Mouse (Mus musculus) lung, postnatal 4 days (tissue): ENCODE results near the gene B3galt4.
"Not testable (repeated sequence)": the region's sequence is repeated elsewhere in the genome, so short reads cannot be mapped to it uniquely, and the experiment has no call there.

Source experiments
- DNase-seq, 2 experiments: peaks; one replicate each; pipeline ENCODE4 v3.0.0; 2021

Gene B3galt4

GRCm38 (mm10) chr17:33965846-33966550 is 14.7 kb upstream of the B3galt4 start:
- DNase-seq, result peak in 1 of 2 experiments; percentile 24

- no peak for DNase-seq
Measured at GRCm38 (mm10) chr17:33965082-33965845, 14.0 kb upstream of the B3galt4 start.

GRCm38 (mm10) chr17:33962876-33963275 is 11.6 kb upstream of the B3galt4 start:
- no peak for DNase-seq

- no peak for DNase-seq
Measured at GRCm38 (mm10) chr17:33959948-33960347, 8.7 kb upstream of the B3galt4 start.

GRCm38 (mm10) chr17:33959135-33959534 is 7.8 kb upstream of the B3galt4 start:
- DNase-seq, result peak in 1 of 2 experiments; percentile 34

- peak in 1 of 2 experiments; percentile 20 for DNase-seq
Measured at GRCm38 (mm10) chr17:33958451-33958850, 7.2 kb upstream of the B3galt4 start.

- DNase-seq, result no peak
Measured at GRCm38 (mm10) chr17:33957493-33957892, 6.2 kb upstream of the B3galt4 start.

- DNase-seq, result no peak
Measured at GRCm38 (mm10) chr17:33956336-33956735, 5.0 kb upstream of the B3galt4 start.

GRCm38 (mm10) chr17:33955555-33956214 is 4.4 kb upstream of the B3galt4 start, which contains the start of the genes Vps52 and Rps18:
Gene Vps52 (plus strand): TSS chr17:33955812.
Gene Rps18 (minus strand): TSS chr17:33956001.
- peak; percentile 96 for DNase-seq

GRCm38 (mm10) chr17:33954646-33955554 is 3.6 kb upstream of the B3galt4 start:
- no peak for DNase-seq

- no peak for DNase-seq
Measured at GRCm38 (mm10) chr17:33953961-33954565, 2.8 kb upstream of the B3galt4 start.

GRCm38 (mm10) chr17:33953310-33953709 is 2.0 kb upstream of the B3galt4 start:
- DNase-seq, result no peak

GRCm38 (mm10) chr17:33952879-33953278 is 1.6 kb upstream of the B3galt4 start:
- DNase-seq, result no peak

- not testable (repeated sequence) for DNase-seq
Measured at GRCm38 (mm10) chr17:33952015-33952414, 727 bp upstream of the B3galt4 start.

- no peak for DNase-seq
Measured at GRCm38 (mm10) chr17:33950131-33950625, 1.1 kb downstream of the B3galt4 start.

- no peak for DNase-seq
Measured at GRCm38 (mm10) chr17:33948905-33949537, 2.3 kb downstream of the B3galt4 start.

- DNase-seq, result no peak
Measured at GRCm38 (mm10) chr17:33948090-33948904, 3.0 kb downstream of the B3galt4 start.

GRCm38 (mm10) chr17:33947430-33948089 is 3.7 kb downstream of the B3galt4 start:
- DNase-seq, result peak in 1 of 2 experiments; percentile 17

- DNase-seq, result no peak
Measured at GRCm38 (mm10) chr17:33943454-33943853, 7.8 kb downstream of the B3galt4 start.

- no peak for DNase-seq
Measured at GRCm38 (mm10) chr17:33941381-33941780, 9.9 kb downstream of the B3galt4 start.
